Mouse (Mus musculus): Measurements from ENCODE around the gene Skp2.
"Not testable (repeated sequence)": the region's sequence is repeated elsewhere in the genome, so short reads cannot be mapped to it uniquely, and the experiment has no call there.

The Skp2 gene

DNA sequence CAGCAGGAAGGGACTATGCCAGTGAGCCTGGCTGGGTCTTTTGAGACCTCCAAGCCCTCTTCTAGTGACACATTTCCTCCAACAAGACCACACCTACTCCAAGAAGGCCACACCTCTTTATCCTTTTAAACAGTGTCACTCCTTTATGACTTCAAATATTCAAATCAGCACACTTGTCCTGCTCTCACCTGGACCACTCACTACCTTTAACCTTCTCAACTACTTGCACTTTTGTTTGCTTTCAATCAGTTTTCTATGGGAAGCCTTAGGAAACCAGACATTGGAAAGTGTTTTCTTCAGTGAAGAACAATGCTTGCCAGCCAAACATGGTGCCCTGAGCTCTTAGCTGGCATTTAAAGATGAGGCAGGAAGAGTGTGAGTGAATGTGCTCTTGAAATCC is at the start of gene Skp2:
Gene Skp2, minus strand, starts transcription at position 101 of the 400 bp plus-strand sequence.
- no peak for DNase-seq

DNA sequence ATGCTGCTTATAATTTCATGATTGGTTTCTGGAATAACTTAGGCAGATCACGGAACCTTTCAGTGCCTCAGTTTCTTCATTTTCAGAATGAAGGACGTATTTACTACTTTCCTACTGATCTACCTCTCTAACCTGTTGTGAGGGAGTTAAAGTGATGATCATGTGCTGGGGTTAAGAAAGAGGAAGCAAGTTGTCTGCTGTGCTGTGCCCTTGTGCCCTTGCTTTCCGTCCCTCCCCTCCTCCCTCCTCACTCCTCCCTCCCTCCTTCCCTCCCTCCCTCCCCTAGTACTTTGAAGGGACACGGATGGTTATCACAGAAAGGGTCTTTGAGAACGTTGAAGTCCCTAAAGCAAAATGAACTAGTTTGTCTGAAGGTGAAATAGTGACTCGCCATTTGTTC is 43.2 kb upstream of the Skp2 start:
- no peak for DNase-seq

DNA sequence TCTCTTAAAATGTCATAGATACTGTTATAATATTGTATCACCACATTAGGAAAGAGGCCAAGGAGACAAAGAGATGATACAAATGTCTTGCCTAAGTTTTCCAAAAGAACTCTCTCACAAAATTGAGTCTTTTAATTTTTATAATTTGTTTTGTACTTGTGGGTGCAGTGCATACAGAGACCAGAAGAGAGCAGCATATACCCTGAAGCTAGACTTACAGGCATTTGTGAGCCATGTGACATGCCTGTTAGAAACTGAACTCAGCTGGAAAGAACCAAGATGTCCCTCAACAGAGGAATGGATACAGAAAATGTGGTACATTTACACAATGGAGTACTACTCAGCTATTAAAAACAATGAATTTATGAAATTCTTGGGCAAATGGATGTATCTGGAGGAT is 37.5 kb upstream of the Skp2 start:
- not testable (repeated sequence) for DNase-seq

DNA sequence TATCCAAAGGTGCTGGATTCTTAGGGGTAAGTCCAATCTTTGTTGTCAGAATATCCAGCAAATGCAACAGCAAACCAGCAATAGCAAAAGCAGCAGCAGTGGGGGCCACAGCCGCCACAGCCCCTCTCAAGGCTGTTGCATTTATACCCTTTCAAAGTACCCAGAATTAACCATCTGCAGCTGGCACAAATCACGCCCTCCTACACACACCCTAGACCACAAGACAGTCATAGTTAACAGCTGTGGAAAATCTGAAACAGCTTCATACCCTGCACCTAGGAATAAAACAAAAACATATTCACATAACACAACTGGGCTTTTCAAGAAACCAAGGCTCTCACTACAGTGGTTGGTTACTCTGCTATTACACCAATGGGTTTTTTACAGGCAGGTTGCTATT is 34.6 kb upstream of the Skp2 start:
- no peak for DNase-seq

DNA sequence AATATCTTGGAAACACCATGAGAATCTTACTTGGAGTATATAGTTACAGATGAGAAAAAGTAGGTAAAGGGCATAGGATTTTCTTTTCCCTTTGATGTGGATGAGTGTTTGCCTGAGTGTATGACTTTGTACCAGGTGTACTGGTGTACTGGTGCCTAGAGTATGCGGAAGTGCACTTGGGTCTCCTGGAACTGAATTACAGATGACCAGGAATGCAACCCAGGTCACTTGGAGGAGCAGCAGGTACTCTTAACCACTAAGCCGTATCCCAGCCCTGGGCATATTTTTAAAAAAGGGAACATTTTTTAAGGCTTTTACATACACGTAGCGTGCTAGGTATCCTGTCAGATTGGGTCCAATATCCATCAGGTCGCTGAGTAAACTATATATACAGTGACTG is 28.8 kb upstream of the Skp2 start:
- no peak for DNase-seq

DNA sequence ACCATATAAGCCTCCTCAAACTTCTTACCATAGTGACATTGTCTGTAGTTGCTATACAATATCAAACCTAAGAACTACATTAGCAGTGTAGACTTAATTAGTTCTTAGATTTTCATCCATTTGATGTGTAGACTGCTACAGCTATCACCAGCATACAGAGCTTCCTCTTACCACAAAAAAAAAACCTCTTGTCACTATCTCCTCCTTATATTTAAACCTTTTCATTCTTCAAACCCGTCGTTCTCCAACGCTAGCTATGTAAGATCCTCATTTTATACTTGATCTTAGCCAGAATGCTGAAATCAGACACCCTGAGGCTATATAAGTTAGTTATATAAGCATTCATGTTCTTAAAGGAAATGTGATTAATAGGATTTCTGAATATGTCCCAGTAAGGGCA is 21.8 kb upstream of the Skp2 start:
- no peak for DNase-seq

DNA sequence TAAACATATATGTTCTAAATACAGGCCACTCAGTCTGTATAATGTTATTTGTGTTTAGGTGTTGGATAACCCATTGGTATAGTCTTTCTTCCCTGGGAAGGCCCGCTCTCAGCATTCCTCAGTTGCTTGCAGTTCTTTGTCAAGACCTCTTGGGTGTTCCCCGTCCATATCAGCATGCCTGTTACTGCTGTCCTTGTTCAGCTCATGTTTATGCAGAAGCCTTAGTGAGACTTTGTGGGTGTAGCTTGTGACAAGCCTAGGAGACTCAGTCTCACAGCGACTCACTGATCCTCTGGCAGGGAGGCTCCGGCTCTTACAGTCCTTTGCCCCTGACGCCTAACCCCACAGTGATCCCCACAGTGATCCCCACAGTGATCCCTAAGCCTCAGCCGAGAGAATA is 8.9 kb upstream of the Skp2 start:
- DNase-seq: no peak

DNA sequence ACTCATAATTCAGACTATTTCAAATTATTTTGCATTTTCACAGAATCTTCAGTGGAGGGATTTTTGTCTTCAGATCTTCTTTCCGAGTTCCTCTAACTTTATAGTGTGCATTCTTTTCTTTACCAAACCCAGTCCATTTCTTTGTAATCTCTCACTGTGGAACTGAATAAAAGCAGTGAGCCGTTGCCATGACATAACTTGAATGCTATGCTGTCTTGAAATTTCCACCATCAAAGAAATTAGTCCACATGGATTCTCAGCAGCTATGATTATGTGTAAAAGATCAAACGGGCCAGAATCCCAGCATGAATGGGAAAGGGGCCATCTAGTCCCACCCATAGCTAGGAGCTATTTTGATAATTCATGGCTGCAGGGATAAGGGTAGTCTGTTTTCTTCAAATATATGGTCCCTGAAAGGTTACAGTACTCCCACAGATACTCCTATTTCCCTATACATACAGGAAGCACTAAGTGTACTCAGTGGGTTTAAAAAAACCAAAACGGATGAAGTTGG is 7.4 kb upstream of the Skp2 start:
- DNase-seq: no peak

DNA sequence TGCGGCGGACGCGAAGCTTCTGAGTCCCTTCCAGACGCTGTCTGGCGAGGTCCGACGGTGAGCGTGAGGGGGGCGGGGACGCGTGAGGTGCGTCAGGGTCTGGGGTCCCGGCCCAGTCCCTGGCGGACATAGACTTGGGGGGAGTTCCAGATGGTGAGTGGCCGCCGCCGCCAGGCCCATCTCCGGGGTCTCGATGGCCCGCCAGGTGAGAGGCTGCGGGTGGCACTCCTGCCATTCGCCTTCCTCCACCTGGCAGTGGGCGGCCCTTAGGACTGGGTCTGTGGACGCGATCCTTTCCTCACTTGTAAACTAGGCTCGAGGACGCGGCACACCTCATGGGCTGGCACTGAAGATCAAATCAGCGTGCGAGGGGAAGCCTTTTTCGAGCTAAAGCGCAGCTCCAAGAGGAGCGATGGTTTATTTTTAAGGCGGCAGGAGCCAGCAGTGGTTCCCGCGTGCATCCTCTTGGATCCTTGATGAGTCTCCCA is 14.5 kb downstream of the Skp2 start:
- no peak for DNase-seq

DNA sequence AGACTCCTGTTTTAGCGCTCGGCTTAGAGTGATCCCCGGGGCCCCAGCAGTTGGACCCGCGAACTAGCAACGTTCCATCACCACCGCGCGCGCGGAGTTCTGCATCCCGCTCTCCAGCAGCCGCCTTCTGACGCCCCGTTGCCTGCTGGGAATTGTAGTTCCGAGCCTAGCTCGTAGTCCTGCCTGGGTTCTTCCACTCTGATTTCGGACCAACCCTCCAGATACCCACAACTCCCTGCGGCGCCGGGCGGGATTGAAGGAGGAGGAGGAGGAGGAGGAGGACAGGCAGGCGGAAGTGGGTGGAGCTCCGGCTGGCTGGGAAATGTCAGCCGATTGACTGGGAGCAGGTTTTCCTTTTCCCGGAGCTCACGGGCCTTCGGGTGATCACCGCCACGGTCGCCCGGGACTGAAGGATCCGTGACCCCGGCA is 15.0 kb downstream of the Skp2 start, which contains the start of gene Lmbrd2:
Gene Lmbrd2, plus strand, starts transcription at position 299 of the 429 bp plus-strand sequence.
- peak; percentile 98 for DNase-seq

DNA sequence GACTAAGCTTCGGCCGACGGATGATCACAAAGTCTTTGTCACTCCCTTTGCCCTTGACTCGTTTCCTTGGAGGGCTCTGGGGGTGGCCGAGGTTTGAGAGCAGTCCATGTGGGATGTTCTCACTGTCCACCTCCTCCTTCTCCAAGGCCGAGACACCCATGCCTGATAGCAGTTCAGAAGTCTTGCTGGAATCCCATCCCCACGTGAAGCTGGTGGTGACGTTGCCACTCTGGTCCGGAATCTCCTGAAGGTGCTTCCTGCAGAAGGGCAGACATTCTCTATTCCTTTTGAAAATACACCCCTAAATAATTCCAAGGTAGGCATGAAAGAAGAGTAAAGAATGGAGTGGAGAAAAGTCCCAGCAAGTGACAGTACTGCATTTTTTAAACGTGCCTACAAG is 15.8 kb downstream of the Skp2 start:
- DNase-seq: no peak

DNA sequence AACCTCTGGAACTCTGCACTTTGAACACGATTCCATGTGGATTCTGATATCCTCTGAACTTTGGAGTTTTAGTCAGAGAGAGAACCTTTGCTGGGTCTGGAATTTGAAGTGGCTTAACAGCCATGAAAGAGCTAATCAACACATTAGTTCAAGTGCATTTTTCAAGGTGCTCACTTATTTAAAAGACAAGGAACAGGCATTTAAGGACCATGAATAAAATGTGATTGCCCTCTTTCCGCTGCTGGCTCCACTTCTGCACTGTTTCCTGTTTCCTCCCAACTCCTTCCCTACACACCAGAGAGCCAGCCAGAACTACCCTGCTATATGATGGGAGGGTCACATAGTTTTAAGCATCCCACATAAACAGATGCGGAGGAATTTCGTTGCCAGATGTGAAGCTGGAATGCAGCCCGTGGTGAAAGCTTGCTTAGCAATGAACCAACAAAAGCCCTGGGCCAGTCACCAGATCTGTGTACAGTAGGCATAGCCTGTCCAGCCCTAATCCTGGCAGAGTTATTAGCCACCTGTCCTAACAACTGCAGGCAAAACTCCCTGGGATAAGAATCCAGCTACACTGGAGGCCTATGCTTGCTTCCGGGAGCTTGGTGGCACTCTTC is 20.2 kb downstream of the Skp2 start:
- no peak for DNase-seq

DNA sequence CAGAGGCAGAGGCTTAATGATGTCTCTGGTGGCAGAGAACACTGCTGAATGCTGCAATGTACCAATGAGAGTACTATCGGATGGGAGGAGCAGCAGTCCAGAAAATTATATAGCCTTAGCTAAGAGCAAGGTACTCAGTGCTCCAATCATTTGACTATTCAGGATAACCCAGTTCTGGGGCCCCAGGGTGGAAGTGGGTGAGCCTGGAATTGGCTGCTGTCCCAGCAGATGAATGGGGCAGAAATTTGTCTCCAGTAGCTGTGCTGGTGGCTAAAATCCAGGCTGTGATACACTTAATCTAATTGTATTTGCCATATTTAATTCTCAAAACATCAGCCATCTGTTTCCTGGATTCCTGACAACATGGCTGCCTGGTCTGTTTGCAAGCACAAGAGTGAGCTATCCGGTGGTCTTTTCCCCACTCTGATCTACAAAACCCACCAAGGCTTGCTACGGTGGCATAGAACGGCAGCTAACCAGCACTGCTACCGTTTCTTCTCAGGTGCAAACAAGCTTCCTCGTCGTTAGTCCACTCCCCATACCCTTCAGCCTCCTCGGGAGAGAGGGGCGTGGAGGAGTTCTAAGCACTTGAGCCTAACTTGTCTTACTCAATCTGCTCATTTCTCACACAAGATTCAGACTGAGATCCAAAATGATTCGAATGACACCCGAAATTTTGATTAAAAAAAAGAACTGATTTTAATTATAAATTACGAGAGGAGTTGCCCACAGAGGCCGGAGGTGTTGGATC is 22.4 kb downstream of the Skp2 start:
- DNase-seq: peak; percentile 67

DNA sequence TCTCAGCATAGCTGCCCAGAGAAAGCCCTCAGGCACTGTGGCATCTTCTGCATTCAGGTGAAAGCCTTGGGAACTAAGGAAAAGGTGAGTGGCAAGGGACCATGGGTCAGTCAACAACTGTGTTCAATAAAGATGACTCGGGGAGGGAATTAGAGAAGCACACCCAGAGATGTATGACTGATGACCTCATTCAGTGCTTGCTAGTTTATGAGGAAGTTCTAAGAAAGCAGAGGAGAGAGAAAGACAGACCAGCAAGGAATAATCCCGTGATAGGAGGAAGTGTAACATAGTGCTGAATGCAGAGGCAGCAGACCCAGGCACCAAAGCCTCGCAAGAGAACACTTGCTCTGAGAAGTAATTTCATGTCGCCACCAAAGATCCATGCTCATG is 23.7 kb downstream of the Skp2 start:
- DNase-seq: no peak

DNA sequence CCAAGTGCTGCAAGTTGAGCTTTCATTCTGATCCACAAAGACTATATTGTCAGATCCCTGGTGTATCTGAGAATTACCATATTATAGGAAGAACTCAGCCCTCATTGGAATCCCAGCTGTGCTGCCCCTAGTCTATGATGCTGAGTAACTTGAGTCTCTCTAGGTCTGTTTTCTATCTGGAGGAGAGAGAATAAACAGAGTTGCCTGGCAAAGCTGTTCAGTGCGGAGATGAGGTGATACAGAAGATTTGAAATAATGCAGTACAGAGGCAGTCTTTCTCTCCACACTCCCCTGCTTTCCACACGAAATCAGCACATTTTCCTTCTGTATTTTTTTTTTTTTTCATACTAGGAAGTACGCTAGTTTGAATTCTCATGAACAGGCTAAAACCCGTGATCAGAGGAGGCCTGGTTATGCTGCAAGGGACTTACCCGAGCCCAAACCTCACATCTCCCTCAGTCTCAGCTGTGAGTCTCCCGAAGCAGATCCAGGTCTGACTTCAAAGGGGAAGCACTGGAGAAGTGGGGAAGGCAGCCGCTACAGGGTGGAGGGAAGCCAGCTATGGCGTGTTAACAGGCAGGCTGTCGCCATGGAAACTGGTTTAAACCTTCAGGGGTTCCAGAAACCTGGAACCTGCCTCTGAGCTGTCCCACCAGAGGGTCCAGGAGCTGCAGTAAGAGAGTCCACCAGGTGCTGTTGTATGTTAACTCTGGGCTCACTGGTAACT is 24.3 kb downstream of the Skp2 start:
- no peak for DNase-seq

DNA sequence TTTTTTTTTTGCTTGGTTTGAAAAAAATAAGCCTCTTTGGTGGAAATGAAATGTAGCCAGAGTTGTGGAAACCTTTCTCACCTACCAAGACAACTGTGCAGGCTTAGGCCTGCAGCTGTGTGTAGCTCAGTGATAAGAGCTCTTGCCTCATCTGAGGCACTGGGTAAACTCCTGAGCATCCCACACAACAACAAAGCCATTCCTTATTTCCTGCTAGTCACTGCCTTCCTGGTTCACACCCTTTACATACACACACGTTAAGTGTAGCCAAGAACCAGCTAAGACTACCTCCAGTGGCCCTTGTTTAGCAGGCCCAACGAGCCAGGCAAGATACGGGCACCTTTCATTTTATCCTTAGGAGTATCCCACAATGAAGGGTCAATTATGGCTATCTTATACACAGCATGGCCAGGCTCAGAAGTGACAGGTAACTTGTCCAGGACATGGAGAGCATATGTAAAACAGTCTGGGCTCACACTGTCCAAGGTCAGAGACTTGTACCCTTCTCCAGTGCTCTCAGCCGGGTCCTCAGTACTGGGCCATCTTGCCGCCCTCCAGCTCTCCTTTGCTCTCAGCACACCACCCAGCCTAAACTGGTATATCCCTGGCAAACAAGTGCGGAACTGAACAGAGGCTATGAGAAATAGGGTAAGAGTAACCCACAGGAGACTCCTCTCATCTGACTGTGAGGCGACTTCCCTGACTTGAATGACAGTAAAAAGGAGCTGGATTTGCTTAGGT is 28.0 kb downstream of the Skp2 start:
- DNase-seq: no peak

DNA sequence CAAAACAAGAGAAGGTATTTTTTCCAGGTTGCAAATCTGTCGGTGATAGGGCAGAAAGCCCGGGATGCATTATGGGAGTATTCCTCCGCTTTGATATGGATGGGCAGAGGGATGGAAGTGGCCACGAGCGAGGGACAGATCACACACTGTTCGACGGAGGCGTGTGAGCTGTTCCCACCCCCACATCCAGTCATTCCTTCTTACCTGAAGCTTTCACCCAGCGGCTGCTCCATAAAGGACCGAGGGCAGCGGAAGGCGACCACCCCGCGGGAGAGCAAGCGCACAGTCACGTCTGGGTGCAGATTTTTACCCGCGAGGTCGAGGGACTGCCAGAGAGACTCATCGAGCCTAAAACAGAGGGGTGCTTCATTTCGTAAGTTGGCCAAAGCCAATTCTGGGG is 30.4 kb downstream of the Skp2 start:
- DNase-seq: no peak

DNA sequence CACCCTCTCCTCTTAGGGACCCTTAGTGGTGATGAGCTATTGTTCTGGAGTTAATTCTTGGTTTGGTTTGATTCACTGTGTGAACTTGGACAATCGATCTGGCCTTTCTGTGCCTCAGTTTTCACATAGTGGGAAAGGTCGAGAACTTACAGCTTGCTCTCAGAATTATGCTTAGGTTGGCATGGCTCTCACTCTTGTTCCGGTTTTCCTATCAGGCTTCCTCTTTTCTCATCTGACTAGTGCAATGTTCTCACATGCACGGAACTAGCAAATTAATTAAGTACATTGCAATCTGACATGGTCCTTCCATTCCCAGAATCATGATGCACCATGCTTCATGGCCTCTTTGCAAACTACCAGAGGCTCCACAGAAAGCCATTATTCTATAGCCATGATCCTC is 32.2 kb downstream of the Skp2 start:
- DNase-seq: no peak

DNA sequence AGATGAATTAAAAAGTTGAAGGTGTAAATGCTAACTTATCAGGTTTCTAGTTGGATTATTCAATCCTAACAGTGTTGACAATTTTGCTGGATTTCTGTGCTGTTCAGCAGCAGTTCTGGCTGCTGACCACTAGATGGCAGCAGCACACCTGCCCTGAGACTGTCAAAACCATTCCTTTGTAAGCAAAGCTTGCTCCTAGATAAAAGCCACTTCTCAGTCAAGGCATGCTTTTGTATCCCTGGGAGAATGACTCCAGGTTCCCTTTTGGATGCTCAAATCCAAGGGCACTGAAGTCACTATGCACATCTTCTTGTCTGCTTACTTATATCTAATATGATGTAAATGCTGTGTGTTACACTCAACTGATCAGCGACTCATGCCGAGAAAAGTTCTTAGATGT is 35.1 kb downstream of the Skp2 start:
- DNase-seq: peak; percentile 24

DNA sequence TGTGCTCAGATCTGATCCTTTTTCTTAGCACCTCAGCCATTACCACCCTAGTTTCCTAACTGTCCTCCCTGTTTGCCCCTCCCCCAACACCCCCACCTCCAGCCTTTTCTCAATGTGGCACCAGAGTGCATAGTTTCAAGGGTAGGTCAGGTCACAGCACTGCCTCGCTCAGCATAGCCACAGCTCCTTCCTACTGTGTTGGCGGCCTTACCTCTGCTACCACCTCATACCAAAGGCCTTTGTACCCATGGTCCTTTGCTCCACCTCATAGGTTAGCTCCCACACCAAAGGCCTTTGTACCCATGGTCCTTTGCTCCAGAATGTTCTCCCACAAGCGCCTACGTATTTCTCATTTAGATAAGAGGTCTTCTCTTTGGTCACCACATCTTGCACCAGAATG is 36.4 kb downstream of the Skp2 start:
- no peak for DNase-seq

DNA sequence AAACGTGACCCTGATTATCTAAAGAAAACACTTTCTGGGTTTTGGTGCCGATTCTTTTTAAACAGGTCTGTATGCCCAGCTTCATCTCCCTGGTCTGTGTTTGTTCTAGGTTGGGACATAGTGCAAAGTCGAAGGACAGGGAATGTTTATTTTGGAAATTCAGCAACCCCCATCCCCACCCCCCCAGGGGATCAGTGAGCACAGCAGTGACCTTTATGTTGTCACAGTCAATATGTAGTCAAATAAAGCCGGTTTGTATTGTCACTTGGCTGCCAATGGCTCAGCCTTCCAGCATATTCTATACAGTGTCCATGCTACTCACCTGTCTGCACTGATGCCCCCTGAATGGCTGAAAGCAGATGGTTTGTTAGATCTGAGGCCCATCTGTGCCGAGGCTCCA is 40.6 kb downstream of the Skp2 start:
- DNase-seq: no peak

DNA sequence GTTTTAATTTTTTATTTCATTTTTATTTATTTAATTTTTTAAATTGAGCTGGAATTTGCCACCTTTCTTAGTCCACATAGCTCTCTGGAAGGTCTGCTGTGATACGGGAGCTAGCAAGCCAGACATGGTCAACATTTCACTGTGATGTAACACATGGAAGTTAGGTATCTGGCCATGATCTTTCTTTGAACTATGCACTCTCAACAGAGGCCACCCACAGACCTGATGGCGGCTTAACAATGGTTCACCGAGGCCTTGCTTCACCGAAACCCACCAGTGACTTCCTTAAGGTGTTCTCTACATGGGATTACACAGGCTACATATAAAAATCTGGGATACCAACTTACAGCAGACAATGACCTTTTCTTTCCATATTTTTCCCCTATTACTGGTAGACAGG is 41.1 kb downstream of the Skp2 start:
- no peak for DNase-seq

DNA sequence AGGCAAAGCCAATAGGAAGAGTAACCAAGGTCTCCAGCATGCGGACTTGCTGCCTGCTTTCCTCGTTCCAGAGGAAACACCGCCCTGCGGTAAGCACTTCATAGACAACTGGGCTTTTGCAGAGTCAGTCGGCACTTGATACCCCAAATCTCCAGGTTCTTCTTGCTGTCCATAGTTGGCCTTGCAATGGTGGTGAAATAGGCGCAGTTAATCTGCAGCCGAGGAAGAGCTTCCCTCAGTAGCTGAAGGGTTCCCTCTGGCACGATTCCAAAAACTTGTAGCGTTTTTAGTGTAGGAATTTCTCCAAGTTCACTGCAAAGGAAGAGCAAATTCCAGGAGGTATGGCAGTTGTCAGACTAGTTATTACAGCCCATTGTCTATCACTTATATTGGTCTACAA is 41.7 kb downstream of the Skp2 start:
- DNase-seq: no peak
